ENCODE assay signal across 13 mouse cellular contexts in genomic region chr3:33082806-33083338, GRCm38 (mm10).
DNase-seq lines count a peak whose midpoint lies in the region; ATAC-seq lines count a peak whose summit lies in the region.
"Had no signal": no experiment of that assay in that cellular context is flagged by ENCODE, and none has a peak within 500 bp of the region (broad histone marks: within the 10 kb centered on the region; RNA-seq: fewer than 3 reads in every experiment).

No protein-coding gene starts in this region.

- no peak overlapping the region for H3K4me3 ChIP-seq in kidney, embryonic 15.5 days (replicated peaks)
- peak overlapping the region; percentile 15; the same call in 1 of the 2 replicates for H3K4me3 ChIP-seq in limb, embryonic 10.5 days
- no peak overlapping the region for H3K4me3 ChIP-seq in liver, embryonic 12.5 days
- H3K4me3 ChIP-seq: neural tube, embryonic 15.5 days had no signal

- peak overlapping the region; percentile 43 for H3K4me2 ChIP-seq in kidney, embryonic 15.5 days
- H3K4me2 ChIP-seq in liver, embryonic 12.5 days, result no peak overlapping the region
- H3K4me2 ChIP-seq: neural tube, embryonic 15.5 days had no signal

- H3K9me3 ChIP-seq in kidney, embryonic 15.5 days (replicated peaks), result no peaks in the 10 kb centered on the region
- no peaks in the 10 kb centered on the region for H3K9me3 ChIP-seq in limb, embryonic 10.5 days (replicated peaks)
- H3K9me3 ChIP-seq in liver, embryonic 12.5 days (replicated peaks), result no peaks in the 10 kb centered on the region
- H3K9me3 ChIP-seq: neural tube, embryonic 15.5 days had no signal

- no peak overlapping the region for H3K27ac ChIP-seq in kidney, embryonic 15.5 days
- H3K27ac ChIP-seq in limb, embryonic 10.5 days, result no peak overlapping the region
- no peak overlapping the region for H3K27ac ChIP-seq in liver, embryonic 12.5 days
- H3K27ac ChIP-seq: liver, embryonic 14.5 days; neural tube, embryonic 15.5 days had no signal

- no peak overlapping the region for H3K9ac ChIP-seq in kidney, embryonic 15.5 days
- no peak overlapping the region for H3K9ac ChIP-seq in liver, embryonic 12.5 days
- H3K9ac ChIP-seq: liver, embryonic 14.5 days; neural tube, embryonic 15.5 days had no signal

- peak; percentile 47 for DNase-seq in embryo, embryonic 10 days (ENCODE audit: low spot score)
- DNase-seq in embryo, embryonic 9.5 days (ENCODE audit: extremely low spot score), result no peak
- DNase-seq in kidney, postnatal 36 days, result no peak
- peak; percentile 52 for DNase-seq in 3134 (ENCODE audit: extremely low read depth, insufficient read length, low spot score)
- no peak for DNase-seq in limb, embryonic 10.5 days (ENCODE audit: low spot score)
- DNase-seq in gastrocnemius, adult 18-20 months (ENCODE audit: low spot score), result no peak
- DNase-seq: B cell, adult 2 months; kidney, adult 11 months; thymus, adult 2 months had no signal

- WGBS in kidney, embryonic 15.5 days, result 21% methylated on average over 8 of the region's 8 CpGs
- WGBS in limb, embryonic 10.5 days, result 34% methylated on average over 8 of the region's 8 CpGs
- 31% methylated on average over 8 of the region's 8 CpGs for WGBS in liver, embryonic 12.5 days (ENCODE audit: insufficient replicate concordance)

- H3K27me3 ChIP-seq in kidney, embryonic 15.5 days, result no peaks in the 10 kb centered on the region
- H3K27me3 ChIP-seq in limb, embryonic 10.5 days (ENCODE audit: low read depth, poor library complexity, severe bottlenecking), result no peaks in the 10 kb centered on the region
- H3K27me3 ChIP-seq in liver, embryonic 12.5 days (replicated peaks), result no peaks in the 10 kb centered on the region
- H3K27me3 ChIP-seq: neural tube, embryonic 15.5 days had no signal

- 0 out of 2 replicates have a peak, but pooled peaks cover 7% of the 10 kb centered on the region for H3K4me1 ChIP-seq in kidney, embryonic 15.5 days
- H3K4me1 ChIP-seq in limb, embryonic 10.5 days, result peaks cover 7% of the 10 kb centered on the region
- H3K4me1 ChIP-seq in liver, embryonic 12.5 days, result no peaks in the 10 kb centered on the region
- H3K4me1 ChIP-seq: neural tube, embryonic 15.5 days had no signal

- H3K36me3 ChIP-seq in kidney, embryonic 15.5 days, result no peaks in the 10 kb centered on the region
- H3K36me3 ChIP-seq in limb, embryonic 10.5 days, result no peaks in the 10 kb centered on the region
- H3K36me3 ChIP-seq in liver, embryonic 12.5 days, result no peaks in the 10 kb centered on the region
- H3K36me3 ChIP-seq: neural tube, embryonic 15.5 days had no signal

- peak; percentile 87 for ATAC-seq in kidney, embryonic 15.5 days (replicated peaks; ENCODE audit: low FRiP score)
- no peak for ATAC-seq in liver, embryonic 12.5 days

Comparison
In these comparisons a context has a peak if more than half of its experiments do, and no peak if none do; other contexts are left out.
1. DNase-seq: peak in embryo, embryonic 10 days (single experiment) and 3134 (single experiment); none in embryo, embryonic 9.5 days (single experiment), kidney, postnatal 36 days (0 of 2), limb, embryonic 10.5 days (single experiment) and gastrocnemius, adult 18-20 months (single experiment).